Mouse (Mus musculus) left cerebral cortex, adult 11 months (tissue): Measurements from ENCODE around the gene Gm47791.

Experiments used
- DNase-seq: peaks from one replicate; pipeline ENCODE4 v3.0.0; 2022; ENCODE audit warnings: low spot score

The Gm47791 gene

GRCm38 (mm10) chr1:82771022-82771586 is at the start of gene Gm47791:
Gene Gm47791, minus strand, starts transcription at chr1:82771243.
- no peak for DNase-seq

DNA sequence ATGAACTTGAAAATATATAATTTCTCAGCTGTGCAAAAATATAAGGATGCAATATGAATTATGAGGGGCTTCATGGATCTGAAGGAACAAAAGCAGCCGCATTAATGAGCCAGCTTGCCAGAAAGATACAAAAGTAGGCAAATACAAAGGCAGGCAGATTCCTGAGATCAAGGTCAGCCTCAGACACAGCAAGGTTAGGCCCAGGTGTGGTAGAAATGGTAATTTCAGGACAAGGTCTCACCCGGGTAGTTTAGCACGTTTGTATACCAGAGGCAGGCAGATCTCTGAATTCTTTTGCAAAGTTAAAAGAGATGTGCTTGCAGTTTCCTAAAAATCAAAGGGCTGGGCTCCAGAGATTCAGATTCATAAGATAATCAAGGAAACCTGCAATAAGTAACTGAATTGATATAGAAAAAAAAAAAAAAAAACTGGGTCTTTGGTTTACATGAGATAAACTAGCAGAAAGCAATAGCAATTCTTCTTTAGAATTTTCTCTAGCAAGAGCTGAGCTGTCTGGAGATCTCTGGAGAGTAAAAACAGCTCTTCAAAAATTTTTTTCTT is 49.7 kb upstream of the Gm47791 start:
- no peak for DNase-seq

DNA sequence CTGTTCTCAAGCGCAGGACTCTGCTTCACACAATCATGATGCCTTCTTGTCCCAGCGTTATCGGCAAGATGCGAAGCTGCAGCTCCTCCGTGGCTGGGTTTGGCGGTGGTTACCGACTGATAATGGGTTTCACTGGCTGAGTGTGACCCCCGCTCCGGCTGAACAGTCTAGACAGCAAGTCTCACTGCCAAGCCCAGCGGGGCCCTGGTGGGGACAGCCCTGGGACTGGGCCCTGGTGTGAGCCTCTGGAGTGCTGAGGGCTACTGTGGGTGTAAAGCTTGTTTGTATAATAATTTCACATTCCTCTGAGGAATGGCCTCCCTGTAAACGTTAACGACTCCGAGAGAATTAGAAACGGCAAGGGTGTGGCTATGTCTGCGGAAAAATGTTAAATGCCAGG is 49.1 kb upstream of the Gm47791 start:
- no peak for DNase-seq

GRCm38 (mm10) chr1:82819366-82819765 is 48.3 kb upstream of the Gm47791 start:
- no peak for DNase-seq

DNA sequence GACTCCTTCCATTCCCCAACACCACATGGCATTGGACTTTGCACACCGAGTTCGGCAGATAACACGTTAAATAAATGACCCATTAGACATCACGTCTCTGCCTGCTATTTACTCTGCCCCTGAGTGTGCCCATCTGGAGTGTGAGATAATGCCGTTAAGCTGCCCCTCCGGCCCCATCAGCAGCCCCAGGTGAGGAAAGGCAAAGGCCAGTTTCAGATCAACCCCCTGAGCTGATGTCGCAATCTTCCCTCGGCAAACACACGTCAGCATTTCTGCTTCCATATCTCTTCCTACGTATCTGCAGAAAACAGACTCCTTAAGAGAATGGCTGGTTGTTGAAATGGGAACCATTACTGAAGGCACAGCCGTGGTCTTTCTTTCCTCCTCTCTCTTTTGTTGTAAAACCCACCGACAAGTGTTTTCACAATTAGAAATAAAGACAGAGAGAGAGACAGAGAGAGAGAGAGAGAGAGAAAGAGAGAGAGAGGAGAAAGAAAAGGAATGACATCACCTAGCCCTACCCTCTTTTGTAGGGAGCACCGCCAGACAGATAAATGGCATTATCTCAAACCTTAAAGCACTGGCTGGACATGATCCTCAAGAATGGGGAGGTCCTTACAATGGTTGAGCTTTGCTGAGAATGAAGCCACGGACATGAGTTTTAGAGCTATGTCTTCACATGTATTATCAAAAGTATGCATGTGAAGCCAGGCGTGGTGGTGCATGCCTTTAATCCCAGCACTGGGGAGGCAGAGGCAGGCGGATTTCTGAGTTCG is 45.1 kb upstream of the Gm47791 start:
- no peak for DNase-seq

- DNase-seq: no peak
These were observed 40.7 kb upstream of the Gm47791 start for GRCm38 (mm10) chr1:82811766-82812165.

DNA sequence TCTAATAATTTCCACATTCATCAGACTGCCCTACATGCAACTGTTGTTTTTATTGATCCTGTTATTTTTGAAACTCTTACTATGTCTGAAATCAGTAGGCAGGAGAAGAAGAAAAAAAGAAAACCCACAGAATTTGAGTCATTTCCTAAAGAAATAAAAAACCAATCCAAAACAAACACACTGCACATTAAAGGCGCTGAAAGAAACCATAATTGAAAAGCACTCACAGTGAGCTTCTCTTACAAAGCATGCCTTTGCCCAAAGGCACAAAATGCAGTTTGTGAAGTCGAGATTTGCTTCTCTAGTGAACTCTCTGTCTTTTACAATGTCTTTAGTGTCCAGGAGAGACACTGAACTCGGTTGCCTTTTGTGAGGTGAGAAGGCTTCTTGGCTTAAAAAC is 37.5 kb upstream of the Gm47791 start:
- DNase-seq: no peak

DNA sequence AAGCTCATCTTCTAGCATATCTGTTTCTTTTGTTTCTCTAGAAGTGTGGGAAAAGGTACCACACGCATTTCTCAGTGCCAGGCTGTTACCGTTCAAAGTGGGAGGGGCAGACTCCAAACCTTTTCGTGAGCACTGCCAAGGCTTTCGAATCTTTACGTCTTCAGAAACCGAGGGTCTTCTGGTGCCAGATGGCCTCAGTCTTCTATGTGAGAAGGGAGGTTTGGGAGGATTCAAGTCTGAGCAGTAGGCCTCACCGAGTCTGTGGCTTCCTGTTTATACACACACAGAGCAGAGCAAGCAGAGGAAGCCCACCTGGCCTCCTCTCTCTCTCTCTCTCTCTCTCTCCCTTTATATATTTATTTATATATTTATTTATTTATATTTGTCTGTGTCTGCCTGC is 36.2 kb upstream of the Gm47791 start:
- no peak for DNase-seq

GRCm38 (mm10) chr1:82806391-82806790 is 35.3 kb upstream of the Gm47791 start:
- DNase-seq: no peak

- DNase-seq: no peak
These were observed 33.0 kb upstream of the Gm47791 start for GRCm38 (mm10) chr1:82804059-82804458.

DNA sequence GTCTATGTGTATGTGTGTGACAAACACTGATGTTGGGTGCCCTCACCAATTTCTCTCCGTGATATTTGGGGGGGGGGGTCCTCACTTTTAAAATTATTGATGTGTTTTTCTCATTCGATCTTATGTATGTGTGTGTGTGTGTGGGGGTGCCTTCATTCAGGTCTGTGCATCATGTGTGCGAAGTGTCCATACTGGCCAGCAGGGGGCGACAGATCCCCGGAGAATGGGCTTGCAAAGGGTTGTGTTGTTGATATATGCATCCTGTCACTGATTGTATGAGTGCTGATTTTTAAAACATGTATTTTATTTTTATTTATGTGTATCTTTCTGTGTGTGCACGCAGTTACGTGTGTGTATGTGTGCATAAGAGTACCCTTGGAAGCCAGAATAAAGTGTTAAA is 32.6 kb upstream of the Gm47791 start:
- DNase-seq: no peak

DNA sequence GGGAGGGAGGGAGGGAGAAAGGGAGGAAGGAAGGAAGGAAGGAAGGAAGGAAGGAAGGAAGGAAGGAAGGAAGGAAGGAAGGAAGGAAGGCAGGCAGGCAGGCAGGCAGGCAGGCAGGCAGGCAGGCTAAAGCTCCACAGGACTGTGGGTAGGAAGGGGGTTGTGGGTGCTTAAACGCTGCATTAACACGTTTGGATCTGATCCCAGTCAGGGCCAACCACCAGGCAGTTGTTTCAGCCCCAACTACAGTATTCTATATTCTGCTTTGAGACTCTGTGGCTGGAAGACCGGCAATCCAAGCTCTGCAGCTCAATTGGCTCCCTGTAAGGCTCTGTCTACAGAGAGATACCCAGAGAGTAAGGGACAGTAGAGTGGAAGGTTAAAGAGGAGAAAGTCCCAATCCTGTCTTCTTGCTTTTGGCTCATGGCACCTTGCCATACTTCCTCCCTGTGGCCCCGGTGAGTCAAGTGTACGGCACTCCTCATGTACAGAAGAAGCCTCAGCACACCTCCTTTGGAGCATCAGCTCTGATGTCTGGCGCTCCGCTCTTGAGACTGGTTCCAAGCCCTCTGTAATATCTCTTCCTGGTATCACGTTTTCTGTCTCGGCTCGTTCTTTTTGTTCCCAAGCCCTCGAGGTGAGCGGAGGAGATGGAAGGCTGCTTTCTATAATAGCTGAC is 30.2 kb upstream of the Gm47791 start:
- no peak for DNase-seq

DNA sequence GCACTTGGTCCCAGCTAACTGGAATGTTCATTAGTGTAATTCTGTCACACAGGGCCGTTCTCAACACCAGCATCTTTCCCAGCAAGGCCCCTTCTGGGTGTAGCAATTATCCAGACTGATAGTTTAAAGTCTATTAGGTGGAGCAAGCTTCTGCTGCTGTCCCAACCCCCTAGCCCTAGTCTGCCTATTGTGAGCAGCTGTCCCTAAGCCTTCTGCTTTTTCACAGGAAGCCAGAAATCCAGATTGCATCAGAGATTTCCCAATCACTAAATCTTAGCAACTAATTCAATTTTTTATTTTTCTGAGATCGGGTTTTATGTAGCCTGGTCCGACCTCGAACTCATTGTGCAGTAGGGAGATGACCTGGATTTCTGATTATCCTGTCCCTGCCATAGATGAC is 27.9 kb upstream of the Gm47791 start:
- DNase-seq: no peak

DNA sequence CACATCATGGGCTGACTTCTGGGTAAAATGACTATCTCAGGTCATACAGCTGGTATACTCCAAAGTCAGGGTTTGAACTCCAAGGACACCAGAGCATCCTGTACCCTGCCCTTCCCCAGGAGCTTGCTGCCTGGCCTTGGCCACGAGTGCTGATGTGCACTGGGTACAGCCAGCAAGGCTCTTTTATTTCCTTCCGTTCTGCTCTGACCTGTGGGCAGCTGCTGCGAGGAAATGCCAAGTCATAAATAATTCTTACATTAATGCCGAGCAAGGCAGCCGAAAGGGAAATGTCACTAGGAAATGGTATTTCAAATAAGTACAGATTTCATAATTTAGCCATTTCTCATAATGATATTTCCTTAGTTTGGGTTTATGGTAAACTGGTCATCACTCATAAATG is 27.3 kb upstream of the Gm47791 start:
- no peak for DNase-seq

GRCm38 (mm10) chr1:82797088-82797487 is 26.0 kb upstream of the Gm47791 start:
- no peak for DNase-seq

GRCm38 (mm10) chr1:82795702-82796443 is 24.8 kb upstream of the Gm47791 start:
- no peak for DNase-seq

DNA sequence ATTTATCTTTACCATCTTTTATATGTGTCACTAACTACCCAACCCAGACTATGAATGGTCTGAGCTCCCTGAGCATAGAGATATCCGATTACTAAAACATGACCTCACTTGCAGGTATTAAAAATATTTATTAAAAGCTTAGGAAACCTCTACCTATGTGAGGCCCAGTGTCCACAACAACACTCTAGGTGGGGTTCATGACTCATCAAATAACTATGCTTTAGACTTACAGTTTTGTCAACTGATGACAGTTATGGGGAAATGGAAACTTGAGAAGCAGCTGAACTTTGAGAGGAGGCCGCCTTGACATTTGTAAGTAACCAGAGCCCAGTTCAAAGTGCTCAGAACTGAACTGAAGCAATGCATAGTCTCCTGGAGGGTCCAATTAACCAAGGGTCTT is 24.2 kb upstream of the Gm47791 start:
- DNase-seq: no peak

- peak; percentile 24 for DNase-seq
These were observed 22.9 kb upstream of the Gm47791 start for GRCm38 (mm10) chr1:82793986-82794385.

- DNase-seq: no peak
These were observed 22.1 kb upstream of the Gm47791 start for GRCm38 (mm10) chr1:82793110-82793509.

GRCm38 (mm10) chr1:82792238-82792637 is 21.2 kb upstream of the Gm47791 start:
- DNase-seq: no peak

GRCm38 (mm10) chr1:82791105-82791504 is 20.1 kb upstream of the Gm47791 start:
- no peak for DNase-seq

- DNase-seq: no peak
These were observed 17.0 kb upstream of the Gm47791 start for GRCm38 (mm10) chr1:82788070-82788469.
